Mouse (Mus musculus): ENCODE measurements around the gene Emilin1.

The Emilin1 gene

GRCm38 (mm10) chr5:30959198-30959854, 46.1 kb downstream of the Emilin1 start:
- DNase-seq (ENCODE audit: extremely low spot score, low spot score): no peak

DNA sequence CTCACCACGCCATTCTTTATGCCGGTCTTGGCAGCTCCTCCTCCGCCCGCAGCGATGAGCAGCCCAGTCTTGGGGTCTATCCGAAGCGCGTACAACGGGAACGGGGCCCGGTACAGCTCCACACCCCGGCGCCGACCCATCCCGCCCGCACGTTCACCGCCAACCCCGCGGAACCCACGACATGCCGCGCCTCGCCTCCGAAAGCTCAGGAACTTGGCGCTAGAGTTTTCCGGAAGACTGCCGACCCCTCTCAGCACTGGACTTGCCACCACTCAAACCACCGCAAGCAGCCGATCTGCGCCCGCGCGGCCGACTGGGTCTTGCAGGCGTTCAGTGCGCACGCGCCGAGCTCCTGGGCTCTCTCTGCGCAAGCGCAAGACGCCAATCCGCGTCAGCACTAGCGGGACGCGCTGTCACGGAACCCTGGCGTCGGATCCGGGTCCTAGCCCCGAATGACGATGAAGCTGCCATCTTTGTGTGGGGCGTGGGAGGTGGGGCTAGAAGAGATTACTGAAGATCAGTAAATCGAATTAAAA, 46.8 kb downstream of the Emilin1 start, which contains the start of gene Preb:
TSS of gene Preb (minus strand) at position 396 of the 536 bp plus-strand sequence.
- peak; percentile 100 for DNase-seq (ENCODE audit: extremely low spot score, low spot score)

DNA sequence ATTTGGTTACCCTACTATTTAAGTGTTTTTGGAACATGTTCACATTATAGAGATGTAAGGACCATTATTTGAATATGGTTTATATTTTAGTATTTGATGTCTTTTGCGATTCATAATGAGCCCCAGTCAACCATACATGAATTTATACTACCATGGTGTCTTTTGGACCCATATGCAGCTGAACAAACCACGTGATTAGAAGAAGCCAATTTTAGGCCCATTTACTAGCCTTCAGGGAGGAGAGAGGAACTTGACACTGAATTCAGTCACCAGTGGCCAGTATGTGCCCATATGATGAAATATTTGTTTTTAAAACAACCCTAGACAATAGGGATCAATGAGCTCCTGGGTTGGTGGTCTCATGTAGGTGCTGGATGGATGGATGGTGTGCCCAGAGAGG, 47.6 kb downstream of the Emilin1 start:
- no peak for DNase-seq (ENCODE audit: extremely low spot score, low spot score)

- no peak for DNase-seq (ENCODE audit: extremely low spot score, low spot score)
Observed at GRCm38 (mm10) chr5:30961545-30962505, 48.6 kb downstream of the Emilin1 start.

DNA sequence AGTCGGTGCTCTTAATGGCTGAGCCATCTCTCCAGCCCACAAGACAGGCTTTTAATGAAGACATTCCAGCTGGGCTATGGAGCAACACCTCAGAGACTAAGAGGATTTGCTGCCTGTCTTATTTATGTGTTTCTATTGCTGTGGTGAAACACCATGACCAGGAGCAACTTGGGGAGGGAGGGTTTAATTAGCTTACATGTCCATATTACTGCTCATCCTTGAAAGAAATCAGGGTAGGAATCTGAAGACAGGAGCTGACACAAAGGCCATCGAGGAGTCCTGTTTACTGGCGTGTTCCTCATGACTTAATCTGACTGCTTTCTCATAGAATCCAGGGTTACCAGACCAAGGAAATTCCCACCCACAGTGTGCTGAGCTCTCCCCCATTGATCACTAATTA, 50.7 kb downstream of the Emilin1 start:
- DNase-seq (ENCODE audit: extremely low spot score, low spot score): no peak

GRCm38 (mm10) chr5:30966189-30966588, 53.0 kb downstream of the Emilin1 start:
- no peak for DNase-seq (ENCODE audit: extremely low spot score, low spot score)

- no peak for DNase-seq (ENCODE audit: extremely low spot score, low spot score)
Observed at GRCm38 (mm10) chr5:30968416-30968815, 55.2 kb downstream of the Emilin1 start, which contains the start of gene Tcf23. Tcf23 (plus strand) TSS chr5:30968662.

DNA sequence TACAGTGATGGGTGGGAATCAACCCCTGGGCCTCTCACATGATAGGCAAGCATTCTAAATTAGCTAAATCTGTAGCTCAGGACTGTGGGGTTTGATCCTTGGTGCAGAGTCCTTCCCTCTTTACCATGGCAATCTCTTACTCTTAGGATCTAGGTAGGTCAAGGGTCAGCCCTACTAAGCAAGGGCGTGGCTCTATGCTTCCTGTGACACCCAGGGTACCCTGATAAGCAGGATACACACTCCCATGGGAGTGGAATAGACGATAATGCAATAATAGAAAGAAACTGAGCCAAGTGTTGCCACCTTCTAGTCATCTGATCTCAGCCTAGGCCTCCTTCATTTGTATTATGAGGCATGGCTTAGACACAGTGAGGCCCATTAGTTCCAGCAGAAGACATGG, 56.2 kb downstream of the Emilin1 start:
- no peak for DNase-seq (ENCODE audit: extremely low spot score, low spot score)

All from neural tube, embryonic 10.5 days (tissue).